Mouse (Mus musculus) limb, embryonic 14.5 days (tissue): ENCODE results near the gene S100pbp. TPM values are rescaled to one million over a fixed set of nuclear protein-coding genes. Genes with fewer than 3 reads are reported as not detected.
A peak's percentile ranks its signal among the peaks of the same experiment; 100 is the strongest.

ENCODE experiments used
- ATAC-seq: fragments of 200-750 bp; cut with Nextera tagmentation; 2 replicates; pipeline ENCODE4 v1.8.0; 2017; ENCODE audit warnings: low read depth, moderate number of reproducible peaks, moderate TSS enrichment; ENCODE audit not compliant: low FRiP score
- DNase-seq: peaks from one replicate; pipeline ENCODE4 v3.0.0-alpha.2; 2015; ENCODE audit warnings: low spot score
- H3K27ac ChIP-seq: fragments of 300-500 bp; sonication (generic); replicated peaks from 2 replicates; pipeline ENCODE4 v1.5.1; 2014; ENCODE audit warnings: low read depth, mild to moderate bottlenecking, low read length, moderate library complexity, mixed read lengths
- H3K27me3 ChIP-seq: fragments of 300-500 bp; sonication (generic); 2 replicates; pipeline ENCODE4 v1.6.1; 2014; ENCODE audit warnings: low read length, mixed read lengths; ENCODE audit not compliant: control insufficient read depth, insufficient read depth
- H3K36me3 ChIP-seq: fragments of 300-500 bp; sonication (generic); 2 replicates; pipeline ENCODE4 v1.6.1; 2014; ENCODE audit warnings: mild to moderate bottlenecking, low read length, moderate library complexity, mixed read lengths; ENCODE audit not compliant: control insufficient read depth, insufficient read depth
- H3K4me1 ChIP-seq: fragments of 300-500 bp; sonication (generic); 2 replicates; pipeline ENCODE4 v1.6.1; 2014; ENCODE audit warnings: antibody characterized with exemption, low read length, mixed read lengths; ENCODE audit not compliant: control insufficient read depth, insufficient read depth
- H3K4me2 ChIP-seq: fragments of 300-500 bp; sonication (generic); replicated peaks from 2 replicates; pipeline ENCODE4 v1.6.1; 2014; ENCODE audit warnings: low read depth, mild to moderate bottlenecking, low read length, moderate library complexity; ENCODE audit not compliant: severe bottlenecking
- H3K4me3 ChIP-seq: fragments of 300-500 bp; sonication (generic); replicated peaks from 2 replicates; pipeline ENCODE4 v1.5.1; 2014; ENCODE audit warnings: low read length
- H3K9ac ChIP-seq: fragments of 300-500 bp; sonication (generic); 2 replicates; pipeline ENCODE4 v1.6.1; 2014; ENCODE audit warnings: mild to moderate bottlenecking, low read depth, low read length, moderate library complexity; ENCODE audit not compliant: severe bottlenecking
- H3K9me3 ChIP-seq: fragments of 300-500 bp; sonication (generic); 2 replicates; pipeline ENCODE4 v1.6.1; 2016; ENCODE audit warnings: low read length; ENCODE audit not compliant: control insufficient read depth
- POLR2A ChIP-seq: fragments of 200-500 bp; IDR thresholded peaks from 2 replicates; pipeline ENCODE4 v1.8.0; 2012; ENCODE audit warnings: inconsistent platforms, mild to moderate bottlenecking, moderate library complexity, borderline replicate concordance; ENCODE audit not compliant: insufficient read depth, insufficient read length; ENCODE audit errors: extremely low read depth
- WGBS: fragments of 180-500 bp; shearing (Covaris S2); extraction: QIAGEN DNeasy Blood & Tissue Kit; methylation state at CpG from one replicate; pipeline ENCODE4 v1.1.7; 2014; 5-methylcytosine and 5-hydroxymethylcytosine counted together
- polyA plus RNA-seq, 2 experiments: library from polyadenylated mRNA; depleted of rRNA in 1 of 2; stranded (reverse) in 1 of 2; unstranded in 1 of 2; fragments of >200 nt; fragmentation: Nextera tagmentation in 1 of 2; extraction: Ambion mirVana in 1 of 2; gene quantifications; 2 replicates each; pipeline versions ENCODE4 v1.2.1 to v1.2.3; 2012 to 2014

S100pbp gene
- polyA plus RNA-seq, 2 experiments, result 14.9 to 59.9 TPM

GRCm38 (mm10) chr4:129140808-129141207 lies 48.7 kb downstream of the S100pbp start:
- Histone ChIP-seq H3K9me3 (no peaks in the 10 kb centered on the region), H3K27ac (no peak overlapping the region), H3K4me2 (no peak overlapping the region), H3K36me3 (peaks cover 15% of the 10 kb centered on the region), H3K4me3 (no peak overlapping the region), H3K27me3 (peaks cover 15% of the 10 kb centered on the region; the same call in 1 of the 2 replicates), H3K9ac (no peak overlapping the region), H3K4me1 (peaks cover 17% of the 10 kb centered on the region; the same call in 1 of the 2 replicates)
- no peak for TF ChIP-seq POLR2A
- no peak for ATAC-seq
- 82% methylated on average over 4 of the region's 4 CpGs for WGBS
- DNase-seq, result no peak

- 88% methylated on average over 5 of the region's 5 CpGs for WGBS
- Histone ChIP-seq H3K9me3 (no peaks in the 10 kb centered on the region), H3K36me3 (peaks cover 14% of the 10 kb centered on the region), H3K4me3 (no peak overlapping the region), H3K4me1 (peaks cover 19% of the 10 kb centered on the region; the same call in 1 of the 2 replicates), H3K27me3 (peaks cover 18% of the 10 kb centered on the region; the same call in 1 of the 2 replicates), H3K9ac (no peak overlapping the region), H3K27ac (no peak overlapping the region), H3K4me2 (no peak overlapping the region)
- TF ChIP-seq POLR2A, result no peak
- ATAC-seq (no peak), DNase-seq (no peak)
Measured at GRCm38 (mm10) chr4:129139642-129140041, 49.9 kb downstream of the S100pbp start.

- Histone ChIP-seq H3K36me3 (peaks cover 10% of the 10 kb centered on the region; the same call in 1 of the 2 replicates), H3K9me3 (no peaks in the 10 kb centered on the region), H3K9ac (peak overlapping the region; percentile 72), H3K4me1 (peaks cover 13% of the 10 kb centered on the region; the same call in 1 of the 2 replicates), H3K27ac (no peak overlapping the region; the same call in 1 of the 2 replicates), H3K4me3 (peak overlapping the region; percentile 56), H3K27me3 (peaks cover 18% of the 10 kb centered on the region; the same call in 1 of the 2 replicates), H3K4me2 (peak overlapping the region; percentile 90)
- no peak for TF ChIP-seq POLR2A
- ATAC-seq, result peak; percentile 24; the same call in 1 of the 2 replicates
- DNase-seq, result no peak
- 47% methylated on average over 14 of the region's 14 CpGs for WGBS
Measured at GRCm38 (mm10) chr4:129137392-129138321, 51.9 kb downstream of the S100pbp start.

- peak within 1 kb of the TSS; percentile 90 for H3K4me2 ChIP-seq
- H3K9me3 ChIP-seq, result no peaks in the 10 kb centered on the region
- peak within 1 kb of the TSS; percentile 56 for H3K4me3 ChIP-seq
- peaks cover 18% of the 10 kb centered on the region; the same call in 1 of the 2 replicates for H3K27me3 ChIP-seq
- 0 out of 2 replicates have a peak, but pooled peaks cover 5% of the 10 kb centered on the region for H3K36me3 ChIP-seq
- 3% methylated on average over 20 of the region's 80 CpGs for WGBS
- no peak for DNase-seq
- TF ChIP-seq POLR2A, result no peak
- peaks cover 10% of the 10 kb centered on the region; the same call in 1 of the 2 replicates for H3K4me1 ChIP-seq
- no peak within 1 kb of the TSS; the same call in 1 of the 2 replicates for H3K27ac ChIP-seq
- peak within 1 kb of the TSS; percentile 72 for H3K9ac ChIP-seq
- ATAC-seq, result peak; percentile 28; the same call in 1 of the 2 replicates
Measured at GRCm38 (mm10) chr4:129136579-129137391, 52.7 kb downstream of the S100pbp start, which contains the start of gene Fndc5. Gene Fndc5 (plus strand): TSS chr4:129136999.
